Comparison of ENCODE assay signal across 16 mouse cellular contexts in the genomic region with DNA sequence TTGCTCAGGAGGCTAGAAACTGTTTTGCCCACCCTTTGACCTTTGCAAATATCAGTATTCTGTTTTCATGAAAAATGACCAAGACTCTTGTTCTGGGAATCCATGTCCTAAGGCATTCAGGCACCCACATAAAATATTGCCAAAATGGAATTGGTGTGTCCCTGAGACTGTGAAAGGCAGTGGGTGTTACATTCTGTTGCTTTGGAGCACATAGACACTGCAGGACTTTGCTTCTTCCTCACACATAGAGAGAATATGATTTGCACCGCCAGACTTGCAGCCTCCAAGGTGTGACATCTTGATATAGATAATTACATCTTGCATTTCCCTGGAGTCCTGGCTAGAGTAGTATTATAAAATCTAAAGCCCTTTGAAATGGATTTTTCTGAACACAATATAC. TPM values are rescaled to one million over a fixed set of nuclear protein-coding genes. Genes with fewer than 3 reads are reported as not detected.
DNase-seq lines count a peak whose midpoint lies in the region.
"Had no signal": no experiment of that assay in that cellular context is flagged by ENCODE, and none has a peak within 500 bp of the region (broad histone marks: within the 10 kb centered on the region; RNA-seq: fewer than 3 reads in every experiment).

No protein-coding gene starts in this region.

- peak; percentile 24 to 37 for DNase-seq in frontal cortex, adult 2 months (ENCODE audit: extremely low spot score in 1 of 2, low spot score in 1 of 2)
- DNase-seq in frontal cortex, postnatal 14 days (ENCODE audit: low spot score in 2 of 2): no peak
- DNase-seq in brain, adult 2 months (ENCODE audit: low read depth, low spot score): peak; percentile 71
- DNase-seq in telencephalon, adult 2 months (ENCODE audit: low read depth, low spot score): peak; percentile 64
- DNase-seq in thymus, postnatal 10 days (ENCODE audit: low spot score in 2 of 2): no peak
- DNase-seq: adrenal gland, adult 8-10 months; adrenal gland, postnatal 14 days; adrenal gland, postnatal 36 days; cerebellum, adult 11 months; cerebellum, adult 18-20 months; cerebellum, adult 8-10 months; cerebellum, adult 9-11 months; cerebellum, postnatal 14 days; cerebellum, postnatal 36 days; embryo, embryonic 11 days had no signal

RNA-seq across cellular contexts. Expression of a gene that starts 6.2 kb away (rescaled TPM):
- polyA plus RNA-seq in frontal cortex, adult 2 months (2012; rRNA removed): 54.8 and 65.2 TPM in 2 replicates
- polyA plus RNA-seq: erythroblast, embryonic 14.5 days had no signal

Comparison
In these comparisons a context has a peak if more than half of its experiments do, and no peak if none do; other contexts are left out.
1. DNase-seq: peak in frontal cortex, adult 2 months (2 of 2), brain, adult 2 months (single experiment) and telencephalon, adult 2 months (single experiment); none in frontal cortex, postnatal 14 days (0 of 2) and thymus, postnatal 10 days (0 of 2).